Mouse (Mus musculus) hindbrain, embryonic 16.5 days (tissue): ENCODE measurements around the gene Dlgap1. TPM values are rescaled to one million over a fixed set of nuclear protein-coding genes. Genes with fewer than 3 reads are reported as not detected.

Experiments
- ATAC-seq: fragments of 200-750 bp; cut with Nextera tagmentation; 2 replicates; pipeline ENCODE4 v1.8.0; 2017; ENCODE audit warnings: moderate TSS enrichment, moderate library complexity
- H3K27ac ChIP-seq: fragments of 300-500 bp; sonication (generic); 2 replicates; pipeline ENCODE4 v1.5.1; 2014; ENCODE audit warnings: low read depth, mild to moderate bottlenecking, control low read depth, low read length, moderate library complexity
- H3K27me3 ChIP-seq: fragments of 300-500 bp; sonication (generic); replicated peaks from 2 replicates; pipeline ENCODE4 v1.6.1; 2014; ENCODE audit warnings: low read length; ENCODE audit not compliant: control insufficient read depth, insufficient read depth
- H3K36me3 ChIP-seq: fragments of 300-500 bp; sonication (generic); 2 replicates; pipeline ENCODE4 v1.6.1; 2014; ENCODE audit warnings: mild to moderate bottlenecking, low read length, moderate library complexity, mixed read lengths; ENCODE audit not compliant: control insufficient read depth, insufficient read depth
- H3K4me1 ChIP-seq: fragments of 300-500 bp; sonication (generic); 2 replicates; pipeline ENCODE4 v1.6.1; 2014; ENCODE audit warnings: low read depth, low read length; ENCODE audit not compliant: control insufficient read depth, insufficient read depth
- H3K4me2 ChIP-seq: fragments of 300-500 bp; sonication (generic); 2 replicates; pipeline ENCODE4 v1.6.1; 2014; ENCODE audit warnings: mild to moderate bottlenecking, low read length, control low read depth, moderate library complexity
- H3K4me3 ChIP-seq: fragments of 300-500 bp; sonication (generic); 2 replicates; pipeline ENCODE4 v1.5.1; 2014; ENCODE audit warnings: mild to moderate bottlenecking, low read length, control low read depth, moderate library complexity
- H3K9ac ChIP-seq: fragments of 300-500 bp; sonication (generic); 2 replicates; pipeline ENCODE4 v1.6.1; 2014; ENCODE audit warnings: low read depth, mild to moderate bottlenecking, control low read depth, low read length, moderate library complexity
- H3K9me3 ChIP-seq: fragments of 300-500 bp; sonication (generic); 2 replicates; pipeline ENCODE4 v1.6.1; 2014; ENCODE audit warnings: mild to moderate bottlenecking, low read length, moderate library complexity; ENCODE audit not compliant: control insufficient read depth
- WGBS: fragments of 180-500 bp; shearing (Covaris S2); extraction: QIAGEN DNeasy Blood & Tissue Kit; methylation state at CpG from one replicate; pipeline ENCODE4 v1.1.7; 2014; 5-methylcytosine and 5-hydroxymethylcytosine counted together
- polyA plus RNA-seq: library from polyadenylated mRNA; unstranded; fragments of >200 nt; fragmentation: Nextera tagmentation; extraction: Ambion mirVana; gene quantifications from 2 replicates; pipeline ENCODE4 v1.2.1, GENCODE M21; 2015

Gene Dlgap1
- polyA plus RNA-seq, 1 experiment from 2014 or later, result 39.5 TPM

- H3K27ac ChIP-seq, result no peak overlapping the region
These were observed 812.1 kb downstream of the Dlgap1 start for GRCm38 (mm10) chr17:70780726-70781689.

GRCm38 (mm10) chr17:70783273-70783672, 814.4 kb downstream of the Dlgap1 start:
- 93% methylated on average over 3 of the region's 3 CpGs for WGBS
- peaks cover 7% of the 10 kb centered on the region for H3K36me3 ChIP-seq

More at GRCm38 (mm10) chr17:70780726-70781689, 812.1 kb downstream of the Dlgap1 start:
- Histone ChIP-seq H3K4me2 (no peak overlapping the region), H3K4me1 (no peaks in the 10 kb centered on the region), H3K4me3 (no peak overlapping the region), H3K36me3 (no peaks in the 10 kb centered on the region), H3K9me3 (no peaks in the 10 kb centered on the region), H3K9ac (no peak overlapping the region), H3K27me3 (no peaks in the 10 kb centered on the region)
- ATAC-seq, result peak; percentile 34
- 36% methylated on average over 18 of the region's 18 CpGs for WGBS

DNA sequence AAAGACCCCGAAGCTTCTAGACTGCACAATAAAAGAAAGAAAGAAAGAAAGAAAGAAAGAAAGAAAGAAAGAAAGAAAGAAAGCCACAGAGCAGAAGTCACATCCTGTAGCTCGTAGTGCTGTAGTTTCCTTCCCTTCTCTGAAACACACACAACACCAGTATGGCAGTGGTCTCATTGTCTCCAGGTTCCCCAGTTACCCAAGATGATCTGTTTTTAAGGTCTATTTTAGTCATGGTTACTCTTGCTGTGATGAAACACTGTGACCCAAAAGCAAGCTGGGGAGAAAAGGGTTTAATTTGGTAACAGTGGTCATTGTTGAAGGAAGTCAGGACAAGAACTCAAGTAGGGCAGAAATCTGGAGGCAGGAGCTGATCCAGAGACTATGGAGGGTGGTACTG, 818.5 kb downstream of the Dlgap1 start:
- H3K9me3 ChIP-seq, result no peaks in the 10 kb centered on the region
- H3K27me3 ChIP-seq, result no peaks in the 10 kb centered on the region
- no peak overlapping the region for H3K4me3 ChIP-seq
- no peak overlapping the region for H3K9ac ChIP-seq
- no peak for ATAC-seq
- H3K4me2 ChIP-seq, result no peak overlapping the region
- peaks cover 7% of the 10 kb centered on the region for H3K36me3 ChIP-seq
- WGBS, result 81% methylated on average over 2 of the region's 2 CpGs
- H3K4me1 ChIP-seq, result no peaks in the 10 kb centered on the region
- no peak overlapping the region for H3K27ac ChIP-seq

More at GRCm38 (mm10) chr17:70783273-70783672, 814.4 kb downstream of the Dlgap1 start:
- H3K27me3 ChIP-seq, result no peaks in the 10 kb centered on the region
- no peaks in the 10 kb centered on the region for H3K9me3 ChIP-seq
- no peak overlapping the region for H3K4me2 ChIP-seq
- H3K4me1 ChIP-seq, result no peaks in the 10 kb centered on the region
- no peak overlapping the region for H3K4me3 ChIP-seq
- H3K9ac ChIP-seq, result no peak overlapping the region
- no peak overlapping the region for H3K27ac ChIP-seq
- no peak for ATAC-seq

DNA sequence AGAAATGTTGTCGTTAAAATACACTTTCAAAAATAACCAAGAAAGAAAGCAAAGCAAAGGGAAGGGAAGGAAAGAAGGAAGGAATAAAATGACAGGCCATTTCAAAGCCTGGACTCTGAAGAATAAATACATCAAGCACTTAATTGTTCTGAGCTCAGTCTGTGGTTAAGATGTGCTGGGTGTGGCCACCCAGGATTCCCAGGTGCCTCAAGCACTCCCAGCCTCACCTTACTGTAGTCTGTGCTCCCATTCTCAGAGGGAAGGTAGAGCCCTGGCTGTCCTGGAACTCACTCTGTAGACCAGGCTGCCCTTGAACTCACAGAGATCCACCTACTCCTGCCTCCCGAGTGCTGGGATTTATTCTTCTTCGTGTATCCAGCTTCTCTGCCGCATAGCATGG, 821.9 kb downstream of the Dlgap1 start:
- Histone ChIP-seq H3K36me3 (peaks cover 7% of the 10 kb centered on the region), H3K4me1 (peaks cover 9% of the 10 kb centered on the region), H3K9me3 (no peaks in the 10 kb centered on the region), H3K27me3 (no peaks in the 10 kb centered on the region), H3K4me3 (no peak overlapping the region), H3K4me2 (no peak overlapping the region), H3K9ac (no peak overlapping the region), H3K27ac (no peak overlapping the region)
- 92% methylated on average over 4 of the region's 4 CpGs for WGBS
- no peak for ATAC-seq

GRCm38 (mm10) chr17:70791596-70792275, 822.9 kb downstream of the Dlgap1 start:
- Histone ChIP-seq H3K27me3 (no peaks in the 10 kb centered on the region), H3K36me3 (peaks cover 7% of the 10 kb centered on the region), H3K4me1 (peaks cover 9% of the 10 kb centered on the region), H3K27ac (no peak overlapping the region), H3K4me2 (no peak overlapping the region), H3K9me3 (no peaks in the 10 kb centered on the region), H3K4me3 (no peak overlapping the region), H3K9ac (no peak overlapping the region)
- ATAC-seq, result no peak; the same call in 1 of the 2 replicates
- WGBS, result 63% methylated on average over 9 of the region's 9 CpGs

DNA sequence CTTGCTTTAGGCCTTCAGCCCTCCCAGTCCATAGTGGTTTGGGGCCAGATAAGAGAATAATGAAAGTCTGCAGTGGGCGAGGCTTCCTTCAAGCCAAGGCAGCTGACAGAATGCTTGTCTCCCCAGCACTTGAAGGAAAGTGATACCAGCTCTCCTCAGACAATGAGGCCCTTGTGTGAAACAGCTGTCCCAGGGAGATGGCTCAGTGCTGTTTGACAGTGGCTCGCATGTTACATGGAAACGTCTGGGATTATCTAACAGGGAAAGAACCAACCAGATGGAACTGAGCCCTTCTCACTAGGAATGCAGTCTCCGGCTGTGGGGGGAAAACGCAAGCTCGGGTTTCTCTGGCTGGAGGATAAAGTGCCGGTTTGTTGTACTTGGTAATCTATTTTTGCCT, 825.4 kb downstream of the Dlgap1 start:
- Histone ChIP-seq H3K9ac (peak overlapping the region; percentile 17; the same call in 1 of the 2 replicates), H3K27me3 (no peaks in the 10 kb centered on the region), H3K4me1 (peaks cover 9% of the 10 kb centered on the region), H3K4me2 (no peak overlapping the region), H3K36me3 (no peaks in the 10 kb centered on the region), H3K9me3 (no peaks in the 10 kb centered on the region), H3K4me3 (no peak overlapping the region), H3K27ac (peak overlapping the region; percentile 44)
- peak; percentile 74 for ATAC-seq
- WGBS, result 7% methylated on average over 7 of the region's 7 CpGs

- H3K4me3 ChIP-seq, result no peak overlapping the region
- no peak overlapping the region for H3K9ac ChIP-seq
- ATAC-seq, result 0 out of 2 replicates have a peak, but pooled peaks have one; percentile 14
- H3K27ac ChIP-seq, result peak overlapping the region; percentile 44; the same call in 1 of the 2 replicates
- H3K27me3 ChIP-seq, result no peaks in the 10 kb centered on the region
- H3K4me1 ChIP-seq, result peaks cover 9% of the 10 kb centered on the region
- 48% methylated on average over 6 of the region's 6 CpGs for WGBS
- no peaks in the 10 kb centered on the region for H3K36me3 ChIP-seq
- no peaks in the 10 kb centered on the region for H3K9me3 ChIP-seq
- H3K4me2 ChIP-seq, result no peak overlapping the region
These were observed 825.8 kb downstream of the Dlgap1 start for GRCm38 (mm10) chr17:70794722-70795121.

DNA sequence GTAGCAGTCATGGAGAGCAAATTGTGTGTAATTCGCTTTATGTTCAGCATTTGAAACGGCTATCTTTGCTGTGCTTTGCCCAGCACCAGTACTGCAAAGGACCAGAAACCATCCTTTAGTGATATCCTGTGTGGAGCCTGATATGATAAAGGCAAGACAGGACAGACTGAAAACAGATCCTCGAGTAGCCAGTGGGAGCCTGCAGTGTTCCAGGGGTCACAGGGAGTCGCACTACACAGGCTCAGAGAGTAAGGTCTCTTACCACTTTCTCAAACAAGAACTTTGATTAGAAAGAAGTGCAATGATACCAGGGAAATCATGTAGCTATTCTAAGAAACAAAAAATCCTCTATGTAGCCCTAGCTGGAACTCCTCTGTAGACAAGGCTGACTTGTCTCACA, 826.3 kb downstream of the Dlgap1 start:
- no peak overlapping the region for H3K4me3 ChIP-seq
- no peak overlapping the region for H3K27ac ChIP-seq
- no peak overlapping the region for H3K9ac ChIP-seq
- H3K4me2 ChIP-seq, result no peak overlapping the region
- no peaks in the 10 kb centered on the region for H3K27me3 ChIP-seq
- no peaks in the 10 kb centered on the region for H3K9me3 ChIP-seq
- H3K36me3 ChIP-seq, result no peaks in the 10 kb centered on the region
- H3K4me1 ChIP-seq, result peaks cover 9% of the 10 kb centered on the region
- ATAC-seq, result no peak
- 82% methylated on average over 4 of the region's 4 CpGs for WGBS
